Mouse (Mus musculus): ENCODE data around the gene Fbln7. TPM values are rescaled to one million over a fixed set of nuclear protein-coding genes. Genes with fewer than 3 reads are reported as not detected.
A peak's percentile ranks its signal among the peaks of the same experiment; 100 is the strongest.

Gene Fbln7
- total RNA-seq, 2 experiments from 2014 or later, result 0.50 to 0.57 TPM

- DNase-seq (ENCODE audit: low spot score), result peak; percentile 31
- intact Hi-C loops (cut with DNase I), result no loop called here
These were observed 1.1 kb downstream of the Fbln7 start for GRCm38 (mm10) chr2:128863777-128864331.

DNA sequence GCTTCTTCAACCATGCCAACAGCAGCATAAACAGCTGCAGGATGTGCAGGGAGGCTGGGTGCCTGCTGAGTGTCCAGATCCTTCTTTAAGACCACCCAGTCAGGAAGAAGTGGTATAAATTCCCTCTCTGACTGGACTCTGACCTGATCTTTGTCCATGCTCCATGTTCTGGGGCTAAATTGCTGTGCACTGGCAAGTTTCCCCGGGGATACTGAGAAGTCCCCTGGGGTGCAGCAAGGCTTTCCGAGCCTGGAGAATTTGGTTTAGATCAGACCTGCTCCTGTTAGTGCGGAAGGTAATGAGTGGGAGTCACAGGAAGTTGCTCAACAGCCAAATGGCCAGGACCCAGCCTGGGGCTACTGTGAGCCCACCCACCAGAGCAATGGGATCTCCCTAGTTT is 2.3 kb downstream of the Fbln7 start:
- DNase-seq (ENCODE audit: low spot score), result no peak
- intact Hi-C loops (cut with DNase I), result no loop called here

DNA sequence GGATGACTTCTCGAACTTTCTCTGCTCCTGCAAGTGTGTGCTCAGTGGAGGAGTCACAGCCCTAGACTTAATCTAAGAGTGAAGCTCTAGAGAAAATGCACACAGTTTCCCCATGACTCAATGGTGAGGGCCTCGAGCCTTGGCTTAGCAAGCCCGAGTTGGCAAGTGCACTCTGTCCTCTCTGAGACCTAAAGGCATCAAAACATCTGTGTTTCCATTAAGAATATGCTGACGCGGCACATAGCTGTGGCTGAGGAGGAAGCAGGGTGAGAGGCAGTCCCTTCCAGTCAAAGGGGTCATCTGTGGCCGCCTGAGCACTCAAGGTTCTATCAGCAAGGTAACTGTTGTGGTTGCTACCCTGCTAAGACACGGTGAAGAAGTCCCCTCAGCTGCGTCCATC is 8.9 kb downstream of the Fbln7 start:
- intact Hi-C loops (cut with DNase I), result no loop called here
- no peak for DNase-seq (ENCODE audit: low spot score)

DNA sequence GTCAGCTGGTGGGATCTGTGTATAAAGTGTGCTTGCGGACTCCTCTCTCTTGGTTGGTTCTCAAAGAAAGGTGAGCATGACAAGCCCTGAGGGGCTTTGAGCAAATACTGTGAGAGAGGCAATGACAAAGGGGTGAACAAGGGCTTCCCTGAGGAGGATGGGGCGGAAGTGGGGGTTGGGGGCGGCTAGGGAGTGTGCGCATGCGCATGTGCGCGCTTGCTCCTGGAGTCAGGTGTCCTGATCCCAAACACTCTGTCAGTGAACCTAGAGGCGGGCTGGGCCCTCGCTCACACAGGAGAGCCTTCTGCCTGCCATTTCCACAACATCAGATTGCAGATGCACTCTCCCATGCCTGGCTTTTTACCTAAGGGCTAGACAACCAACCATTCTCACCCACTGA is 9.5 kb downstream of the Fbln7 start:
- intact Hi-C loops (cut with DNase I), result no loop called here
- no peak for DNase-seq (ENCODE audit: low spot score)

GRCm38 (mm10) chr2:128875526-128875925 is 12.7 kb downstream of the Fbln7 start:
- no peak for DNase-seq (ENCODE audit: low spot score)
- intact Hi-C loops (cut with DNase I), result no loop called here

DNA sequence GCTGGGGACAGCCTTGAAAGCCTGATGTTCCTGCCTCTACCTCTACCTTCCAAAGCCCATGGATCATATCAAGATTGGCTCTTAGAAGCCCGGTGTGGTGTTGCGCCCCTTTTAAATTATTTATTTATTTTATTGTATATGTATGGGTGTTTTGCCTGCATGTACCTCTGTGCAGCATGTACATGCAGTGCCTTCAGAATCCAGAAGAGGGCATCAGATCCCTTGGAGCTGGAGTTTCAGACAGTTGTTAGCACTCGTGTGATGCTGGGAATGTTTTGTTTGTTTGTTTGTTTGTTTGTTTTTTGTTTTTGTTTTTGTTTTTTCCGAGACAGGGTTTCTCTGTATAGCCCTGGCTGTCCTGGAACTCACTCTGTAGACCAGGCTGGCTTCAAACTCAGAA is 18.5 kb downstream of the Fbln7 start:
- intact Hi-C loops (cut with DNase I), result no loop called here
- no peak for DNase-seq (ENCODE audit: low spot score)

DNA sequence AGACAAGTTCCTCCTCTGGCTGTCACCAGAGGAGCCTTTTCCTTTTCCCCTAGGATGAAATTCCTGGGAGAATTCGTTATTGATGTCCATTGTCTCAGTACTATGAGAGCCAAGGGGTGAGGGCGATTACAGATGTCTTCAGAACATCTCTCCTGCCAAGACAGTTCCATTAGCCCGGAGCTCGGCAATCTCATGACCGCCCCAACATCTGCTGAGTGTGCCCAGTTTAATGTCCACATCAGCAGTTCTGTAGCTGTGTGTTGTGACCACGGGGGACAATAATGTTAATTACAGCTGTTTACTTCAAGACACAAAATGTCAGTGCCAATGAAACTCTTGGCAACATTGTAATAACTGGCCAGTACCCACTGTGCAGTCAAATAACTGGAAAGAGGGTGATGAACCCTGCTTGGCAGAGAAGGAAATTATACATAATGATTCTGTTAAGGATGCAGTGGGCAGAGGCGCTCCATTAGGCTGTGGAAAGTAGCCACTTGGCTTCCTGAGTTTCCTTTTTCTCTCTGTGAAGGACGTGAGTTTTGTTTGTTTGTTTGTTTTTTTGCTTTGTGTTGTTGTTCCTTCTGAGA is 22.5 kb downstream of the Fbln7 start:
- intact Hi-C loops (cut with DNase I), result no loop called here
- no peak for DNase-seq (ENCODE audit: low spot score)

- DNase-seq (ENCODE audit: low spot score), result no peak
- intact Hi-C loops (cut with DNase I), result no loop called here
These were observed 25.2 kb downstream of the Fbln7 start for GRCm38 (mm10) chr2:128887866-128888550.

- intact Hi-C loops (cut with DNase I), result no loop called here
- no peak for DNase-seq (ENCODE audit: low spot score)
These were observed 28.0 kb downstream of the Fbln7 start for GRCm38 (mm10) chr2:128890661-128891335.

DNA sequence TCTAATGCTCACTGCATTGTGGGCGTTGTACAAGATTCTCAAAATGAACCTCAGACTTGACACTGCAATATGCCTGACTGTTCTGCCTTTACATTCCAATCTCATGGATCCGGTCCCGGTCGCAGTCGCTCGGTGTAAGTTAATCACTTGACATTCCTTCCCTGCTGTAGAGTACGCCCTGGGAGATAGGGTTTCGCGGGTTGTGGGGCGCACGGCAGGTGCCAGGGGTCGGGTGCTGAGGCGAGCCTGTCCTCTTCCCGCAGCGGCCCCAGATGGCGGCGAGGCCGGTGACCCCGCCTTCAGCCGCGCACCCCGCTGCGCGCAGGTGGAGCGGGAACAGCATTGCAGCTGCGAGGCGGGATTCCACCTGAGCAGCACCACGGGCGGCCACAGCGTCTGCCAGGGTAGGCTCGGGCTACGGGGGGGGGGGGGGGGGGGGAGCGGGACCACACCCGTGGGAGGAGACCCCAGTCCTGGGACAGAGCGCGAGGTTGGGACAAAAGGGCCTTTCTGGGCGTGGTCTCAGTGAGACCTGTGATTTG is 29.5 kb downstream of the Fbln7 start:
- DNase-seq (ENCODE audit: low spot score), result no peak
- intact Hi-C loops (cut with DNase I), result no loop called here

- no peak for DNase-seq (ENCODE audit: low spot score)
- intact Hi-C loops (cut with DNase I), result no loop called here
These were observed 40.1 kb downstream of the Fbln7 start for GRCm38 (mm10) chr2:128902843-128903242.

- no peak for DNase-seq (ENCODE audit: low spot score)
- intact Hi-C loops (cut with DNase I), result no loop called here
These were observed 40.9 kb downstream of the Fbln7 start for GRCm38 (mm10) chr2:128903661-128904060.

DNA sequence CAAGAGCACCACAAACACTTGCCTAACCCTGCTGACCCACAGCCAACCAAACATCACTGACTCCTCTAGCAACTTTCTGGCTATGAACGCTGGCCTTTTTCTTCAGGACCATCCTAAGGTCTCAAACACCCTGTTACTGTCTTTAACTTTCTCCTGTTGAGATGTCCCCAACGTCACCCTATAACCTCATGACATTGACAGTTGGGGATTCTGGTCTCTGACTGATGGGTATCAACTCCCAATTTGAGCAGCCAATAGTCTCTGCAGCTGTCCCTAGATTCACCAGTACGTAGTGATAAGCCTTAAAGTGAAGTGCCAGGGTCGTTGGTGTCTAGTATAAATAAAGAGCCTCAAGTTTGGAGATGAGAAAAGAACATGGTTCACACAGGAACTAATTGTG is 52.2 kb downstream of the Fbln7 start:
- no peak for DNase-seq (ENCODE audit: low spot score)
- intact Hi-C loops (cut with DNase I), result no loop called here

- intact Hi-C loops (cut with DNase I), result no loop called here
- no peak for DNase-seq (ENCODE audit: low spot score)
These were observed 53.7 kb downstream of the Fbln7 start for GRCm38 (mm10) chr2:128916528-128916927.

- DNase-seq (ENCODE audit: low spot score), result no peak
- intact Hi-C loops (cut with DNase I), result no loop called here
These were observed 62.0 kb downstream of the Fbln7 start for GRCm38 (mm10) chr2:128924799-128925198.

- no peak for DNase-seq (ENCODE audit: low spot score)
- intact Hi-C loops (cut with DNase I), result no loop called here
These were observed 65.7 kb downstream of the Fbln7 start for GRCm38 (mm10) chr2:128928446-128928845.

- intact Hi-C loops (cut with DNase I), result no loop called here
These were observed 67.9 kb downstream of the Fbln7 start for GRCm38 (mm10) chr2:128930704-128931103.

GRCm38 (mm10) chr2:128936256-128936655 is 73.5 kb downstream of the Fbln7 start:
- intact Hi-C loops (cut with DNase I), result no loop called here
- no peak for DNase-seq (ENCODE audit: low spot score)

More at GRCm38 (mm10) chr2:128930704-128931103, 67.9 kb downstream of the Fbln7 start:
- no peak for DNase-seq (ENCODE audit: low spot score)

DNA sequence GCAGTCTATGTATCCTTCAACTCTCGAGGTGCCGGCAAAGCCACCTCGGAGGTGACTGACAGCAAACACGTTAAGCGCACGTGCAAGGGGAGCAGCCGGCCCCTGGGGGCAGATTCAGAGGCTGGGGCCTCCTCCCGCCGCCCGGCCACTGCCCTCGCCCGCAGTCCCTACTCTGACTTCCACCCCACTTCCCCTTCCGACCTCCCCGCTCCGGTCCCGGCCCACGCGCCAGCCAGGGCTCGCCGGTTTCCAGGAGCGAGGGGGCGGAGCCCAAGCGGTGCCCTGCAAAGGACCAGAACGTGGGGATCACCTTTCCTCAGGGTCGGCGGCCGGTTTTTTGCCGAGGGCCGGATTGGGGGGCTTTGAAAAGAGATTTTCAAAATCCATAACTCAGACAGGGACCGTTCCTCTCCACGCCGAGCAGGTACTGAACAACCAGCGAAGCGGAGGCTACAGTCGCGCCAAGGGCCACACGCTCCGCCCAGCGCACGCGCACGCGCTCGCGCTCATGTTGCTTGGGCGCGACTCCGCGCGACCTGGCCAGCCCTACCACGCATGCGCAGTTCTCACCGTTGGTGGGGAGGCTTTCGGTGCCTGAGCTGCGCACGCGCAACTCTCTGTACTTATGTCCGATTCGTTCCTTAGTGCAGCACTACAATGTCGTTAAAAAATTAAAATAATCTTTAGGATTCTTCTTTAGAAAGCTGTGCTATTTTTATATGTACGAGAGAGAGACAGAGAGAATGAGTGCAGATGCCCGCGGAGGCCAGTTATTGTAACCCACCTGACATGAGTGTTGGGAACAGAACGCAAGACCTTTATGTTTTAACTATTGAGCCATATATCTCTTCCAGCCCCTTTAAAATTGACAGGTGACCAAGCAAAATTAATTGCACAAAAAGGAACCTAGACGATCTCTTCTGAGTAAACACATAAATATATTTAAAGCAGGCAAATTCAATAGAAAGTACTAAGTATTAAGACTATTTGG is 81.1 kb downstream of the Fbln7 start, which contains the start of gene Zc3h8:
Gene Zc3h8 (minus strand): TSS at position 540 of the 991 bp plus-strand sequence.
- intact Hi-C loops (cut with DNase I), result no loop called here
- DNase-seq (ENCODE audit: low spot score), result peak; percentile 93

Measured in heart, postnatal 25 days (tissue).